Mouse (Mus musculus) cerebellum, postnatal 14 days (tissue): ENCODE measurements around the gene Vmn2r34.
"Not testable (repeated sequence)": the region's sequence is repeated elsewhere in the genome, so short reads cannot be mapped to it uniquely, and the experiment has no call there.

ENCODE experiments used
- DNase-seq, 2 experiments: peaks; one replicate each; pipeline ENCODE4 v3.0.0; 2021; ENCODE audit warnings: mixed read lengths in 2 of 2

Gene Vmn2r34

DNA sequence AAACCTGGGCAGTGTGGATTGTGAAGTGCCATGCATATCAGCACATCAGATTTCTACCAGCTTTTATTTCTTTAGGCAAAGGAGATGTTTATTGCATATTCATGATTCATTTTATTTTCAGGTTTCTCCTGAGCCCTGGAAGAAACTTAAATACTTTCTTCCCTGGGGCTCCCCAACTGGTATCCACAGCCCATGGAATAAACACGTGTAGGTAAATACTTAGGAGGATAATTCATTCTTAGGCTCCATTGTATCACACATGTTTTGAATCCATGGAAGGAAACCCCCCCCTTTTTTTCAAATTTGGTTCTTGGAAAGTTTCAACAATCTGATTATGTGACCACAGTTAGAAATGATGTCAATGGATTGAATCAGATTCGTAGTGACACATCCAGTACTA is at the start of gene Vmn2r34:
Gene Vmn2r34 (minus strand): TSS at position 101 of the 400 bp plus-strand sequence.
- not testable (repeated sequence) for DNase-seq

DNA sequence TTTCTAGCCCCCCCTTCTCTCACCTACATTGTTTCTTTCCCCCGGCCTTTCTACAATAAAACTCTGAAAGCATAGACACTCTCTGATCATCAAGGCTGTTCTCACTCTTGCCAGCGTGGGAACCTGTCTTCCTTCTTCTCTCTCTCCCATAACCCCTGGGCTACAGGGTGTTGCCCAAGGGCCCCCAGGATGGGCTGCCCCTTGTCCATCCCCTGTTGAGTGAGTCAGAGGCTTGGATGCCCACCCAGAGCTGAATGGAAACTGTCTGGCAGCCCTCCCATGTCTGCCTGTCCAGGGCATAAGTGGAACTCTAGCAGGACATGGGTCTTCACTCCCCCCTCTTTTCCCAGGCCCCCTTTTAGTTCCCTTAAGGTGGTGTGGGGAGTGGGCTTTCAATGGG is 15.3 kb downstream of the Vmn2r34 start:
- DNase-seq = not testable (repeated sequence)
